Mouse (Mus musculus) midbrain, embryonic 14.5 days (tissue): ENCODE measurements at regions not wholly inside any gene's neighbourhood (a gene's known extent, or its start where the extent isn't known, plus 50 kb on each side); places are given as distances from the start of the nearest gene placed in this dataset.

Experiments
- ATAC-seq: fragments of 200-750 bp; cut with Nextera tagmentation; 2 replicates; pipeline ENCODE4 v1.8.0; 2017; ENCODE audit warnings: moderate number of reproducible peaks, moderate library complexity; ENCODE audit not compliant: low FRiP score, low TSS enrichment
- DNase-seq: peaks from one replicate; pipeline ENCODE4 v3.0.0-alpha.2; 2015
- H3K27ac ChIP-seq: fragments of 300-500 bp; sonication (generic); replicated peaks from 2 replicates; pipeline ENCODE4 v1.5.1; 2014; ENCODE audit warnings: mild to moderate bottlenecking, low read depth, low read length, moderate library complexity
- H3K27me3 ChIP-seq: fragments of 300-500 bp; sonication (generic); 2 replicates; pipeline ENCODE4 v1.6.1; 2014; ENCODE audit warnings: low read length, control low read depth, mixed read lengths; ENCODE audit not compliant: control insufficient read depth, insufficient read depth
- H3K36me3 ChIP-seq: fragments of 300-500 bp; sonication (generic); 2 replicates; pipeline ENCODE4 v1.6.1; 2014; ENCODE audit warnings: low read length, control low read depth; ENCODE audit not compliant: control insufficient read depth, insufficient read depth
- H3K4me1 ChIP-seq: fragments of 300-500 bp; sonication (generic); 2 replicates; pipeline ENCODE4 v1.6.1; 2014; ENCODE audit warnings: mild to moderate bottlenecking, antibody characterized with exemption, low read length, control low read depth; ENCODE audit not compliant: control insufficient read depth, insufficient read depth
- H3K4me2 ChIP-seq: fragments of 300-500 bp; sonication (generic); 2 replicates; pipeline ENCODE4 v1.6.1; 2014; ENCODE audit warnings: mild to moderate bottlenecking, low read length, moderate library complexity
- H3K4me3 ChIP-seq: fragments of 300-500 bp; sonication (generic); replicated peaks from 2 replicates; pipeline ENCODE4 v1.5.1; 2014; ENCODE audit warnings: low read depth, low read length
- H3K9ac ChIP-seq: fragments of 300-500 bp; sonication (generic); replicated peaks from 2 replicates; pipeline ENCODE4 v1.6.1; 2014; ENCODE audit warnings: mild to moderate bottlenecking, low read length, moderate library complexity
- H3K9me3 ChIP-seq: fragments of 300-500 bp; sonication (generic); 2 replicates; pipeline ENCODE4 v1.6.1; 2016; ENCODE audit warnings: low read length, control low read depth, mixed read lengths; ENCODE audit not compliant: control insufficient read depth
- WGBS: fragments of 180-500 bp; shearing (Covaris S2); extraction: QIAGEN DNeasy Blood & Tissue Kit; methylation state at CpG from one replicate; pipeline ENCODE4 v1.1.7; 2014; 5-methylcytosine and 5-hydroxymethylcytosine counted together

GRCm38 (mm10) chr17:80891656-80892055 is 52.8 kb upstream of the Tmem178 start:
- no peak for ATAC-seq
- no peak for DNase-seq
- WGBS: 73% methylated on average over 5 of the region's 5 CpGs
- H3K9me3 ChIP-seq: no peaks in the 10 kb centered on the region
- no peaks in the 10 kb centered on the region for H3K36me3 ChIP-seq
- no peak overlapping the region for H3K4me2 ChIP-seq
- H3K4me1 ChIP-seq: peaks cover 12% of the 10 kb centered on the region; the same call in 1 of the 2 replicates
- no peak overlapping the region for H3K27ac ChIP-seq
- H3K4me3 ChIP-seq: no peak overlapping the region
- no peak overlapping the region for H3K9ac ChIP-seq
- no peaks in the 10 kb centered on the region for H3K27me3 ChIP-seq

GRCm38 (mm10) chr17:80889095-80889494 is 55.3 kb upstream of the Tmem178 start:
- Histone ChIP-seq H3K27ac (no peak overlapping the region), H3K4me3 (no peak overlapping the region), H3K36me3 (no peaks in the 10 kb centered on the region), H3K4me1 (peaks cover 22% of the 10 kb centered on the region), H3K4me2 (no peak overlapping the region), H3K9ac (no peak overlapping the region), H3K27me3 (no peaks in the 10 kb centered on the region), H3K9me3 (no peaks in the 10 kb centered on the region)
- ATAC-seq (no peak), DNase-seq (no peak)
- WGBS: 97% methylated on average over 4 of the region's 4 CpGs

- peak overlapping the region; percentile 33 for H3K4me2 ChIP-seq
- no peaks in the 10 kb centered on the region for H3K36me3 ChIP-seq
- peak overlapping the region; percentile 77 for H3K27ac ChIP-seq
- no peak overlapping the region for H3K4me3 ChIP-seq
- no peak overlapping the region for H3K9ac ChIP-seq
- ATAC-seq (peak; percentile 55; the same call in 1 of the 2 replicates), DNase-seq (no peak)
- H3K27me3 ChIP-seq: no peaks in the 10 kb centered on the region
- peaks cover 22% of the 10 kb centered on the region for H3K4me1 ChIP-seq
- WGBS: 8% methylated on average over 8 of the region's 8 CpGs
- no peaks in the 10 kb centered on the region for H3K9me3 ChIP-seq
Observed at GRCm38 (mm10) chr17:80887749-80888119, 56.7 kb upstream of the Tmem178 start.

- H3K36me3 ChIP-seq: no peaks in the 10 kb centered on the region
- H3K4me2 ChIP-seq: peak overlapping the region; percentile 33
- DNase-seq: peak; percentile 76
- no peaks in the 10 kb centered on the region for H3K9me3 ChIP-seq
- 6% methylated on average over 18 of the region's 18 CpGs for WGBS
- H3K9ac ChIP-seq: no peak overlapping the region
- H3K4me1 ChIP-seq: peaks cover 22% of the 10 kb centered on the region
- H3K27me3 ChIP-seq: no peaks in the 10 kb centered on the region
- no peak overlapping the region for H3K4me3 ChIP-seq
- ATAC-seq: peak; percentile 60
- peak overlapping the region; percentile 77 for H3K27ac ChIP-seq
Observed at GRCm38 (mm10) chr17:80887021-80887748, 57.2 kb upstream of the Tmem178 start.

- H3K27me3 ChIP-seq: no peaks in the 10 kb centered on the region
- WGBS: 90% methylated on average over 3 of the region's 3 CpGs
- no peak for DNase-seq
Observed at GRCm38 (mm10) chr17:80886211-80886701, 58.2 kb upstream of the Tmem178 start.

GRCm38 (mm10) chr17:80885706-80886105 is 58.7 kb upstream of the Tmem178 start:
- Histone ChIP-seq H3K27ac (no peak overlapping the region), H3K4me2 (no peak overlapping the region), H3K9ac (no peak overlapping the region), H3K4me1 (peaks cover 22% of the 10 kb centered on the region), H3K36me3 (no peaks in the 10 kb centered on the region), H3K9me3 (no peaks in the 10 kb centered on the region), H3K4me3 (no peak overlapping the region), H3K27me3 (no peaks in the 10 kb centered on the region)
- 81% methylated on average over 9 of the region's 9 CpGs for WGBS
- ATAC-seq (no peak), DNase-seq (no peak)

More at GRCm38 (mm10) chr17:80886211-80886701, 58.2 kb upstream of the Tmem178 start:
- Histone ChIP-seq H3K27ac (0 out of 2 replicates have a peak overlapping the region, but pooled peaks have one; percentile 3), H3K4me3 (no peak overlapping the region), H3K4me2 (no peak overlapping the region), H3K36me3 (no peaks in the 10 kb centered on the region), H3K9ac (no peak overlapping the region), H3K4me1 (peaks cover 22% of the 10 kb centered on the region), H3K9me3 (no peaks in the 10 kb centered on the region)
- no peak for ATAC-seq

- H3K27me3 ChIP-seq: no peaks in the 10 kb centered on the region
- no peaks in the 10 kb centered on the region for H3K36me3 ChIP-seq
- no peak overlapping the region for H3K4me3 ChIP-seq
- WGBS: 39% methylated on average over 2 of the region's 2 CpGs
- no peaks in the 10 kb centered on the region for H3K9me3 ChIP-seq
- H3K9ac ChIP-seq: no peak overlapping the region
- H3K4me2 ChIP-seq: no peak overlapping the region
- DNase-seq (peak; percentile 54), ATAC-seq (no peak)
- no peak overlapping the region for H3K27ac ChIP-seq
- H3K4me1 ChIP-seq: peaks cover 22% of the 10 kb centered on the region
Observed at GRCm38 (mm10) chr17:80884886-80885285, 59.5 kb upstream of the Tmem178 start.

GRCm38 (mm10) chr17:80882476-80882875 is 62.0 kb upstream of the Tmem178 start:
- Histone ChIP-seq H3K4me2 (no peak overlapping the region), H3K4me1 (peaks cover 17% of the 10 kb centered on the region), H3K27me3 (no peaks in the 10 kb centered on the region), H3K4me3 (no peak overlapping the region), H3K27ac (no peak overlapping the region), H3K36me3 (no peaks in the 10 kb centered on the region), H3K9ac (no peak overlapping the region), H3K9me3 (no peaks in the 10 kb centered on the region)
- DNase-seq (no peak), ATAC-seq (no peak)
- 89% methylated on average over 3 of the region's 3 CpGs for WGBS

- Histone ChIP-seq H3K27me3 (no peaks in the 10 kb centered on the region), H3K36me3 (no peaks in the 10 kb centered on the region), H3K27ac (no peak overlapping the region), H3K9ac (no peak overlapping the region), H3K4me3 (no peak overlapping the region), H3K4me1 (peaks cover 1% of the 10 kb centered on the region; the same call in 1 of the 2 replicates), H3K9me3 (no peaks in the 10 kb centered on the region), H3K4me2 (no peak overlapping the region)
- DNase-seq (no peak), ATAC-seq (no peak)
- WGBS: 85% methylated on average over 4 of the region's 4 CpGs
Observed at GRCm38 (mm10) chr17:80880325-80880724, 64.1 kb upstream of the Tmem178 start.
